Mouse (Mus musculus): ENCODE results near the gene Erbb2.

DNA sequence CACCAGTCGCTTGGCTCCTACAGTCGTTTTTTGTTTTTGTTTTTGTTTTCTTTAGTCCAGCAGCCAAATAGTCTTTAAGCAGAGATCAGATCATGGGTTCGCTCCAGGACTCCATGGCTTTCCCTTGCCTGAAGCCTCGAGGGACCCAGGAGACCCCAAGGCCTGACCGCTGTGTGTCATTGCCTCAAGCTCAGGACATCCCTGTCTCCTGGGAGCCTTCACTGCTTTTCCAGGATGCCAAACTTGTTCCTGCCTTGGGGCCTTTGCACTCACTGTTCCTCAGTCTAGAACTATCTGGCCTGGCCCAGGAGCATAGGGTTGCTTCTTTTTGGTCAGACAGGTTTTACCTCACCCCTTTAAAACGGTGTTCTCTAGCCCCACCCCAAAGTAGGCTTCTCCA is 5.6 kb upstream of the Erbb2 start:
- TF ChIP-seq CTCF (IDR thresholded peaks at IDR 0.05; ENCODE audit: control insufficient read depth, insufficient read depth, insufficient replicate concordance, low read depth, low read length) (no peak), POLR2A (IDR thresholded peaks at IDR 0.05; ENCODE audit: control insufficient read depth, low read depth, low read length) (no peak)
